Mouse (Mus musculus): ENCODE data around the gene Slc25a3.
A peak's percentile ranks its signal among the peaks of the same experiment; 100 is the strongest.

DNA sequence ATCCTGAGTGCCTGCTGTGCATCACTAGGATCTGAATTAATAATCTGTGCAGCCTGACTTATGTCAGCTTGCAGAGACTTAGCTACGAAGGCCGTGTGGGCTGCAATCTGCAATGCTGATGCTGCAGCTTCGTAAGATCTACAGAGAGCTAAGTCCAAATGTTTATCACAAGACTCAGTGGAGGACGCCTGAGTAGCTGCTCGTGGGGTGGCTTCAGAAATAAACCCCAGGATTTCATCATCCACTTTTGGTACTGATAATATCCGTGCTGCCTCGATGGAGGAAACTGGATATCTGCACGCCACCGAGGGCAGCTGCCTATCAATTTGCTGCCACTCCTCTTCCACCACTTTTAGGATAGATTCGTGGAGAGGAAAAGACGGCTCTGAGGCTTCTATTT, 38.2 kb upstream of the Slc25a3 start:
- TF ChIP-seq CTCF (IDR thresholded peaks at IDR 0.05; ENCODE audit: low read depth) (no peak), EP300 (IDR thresholded peaks at IDR 0.05; ENCODE audit: low read depth) (0 out of 2 replicates have a peak, but pooled peaks have one; percentile 13)

Measured in liver, embryonic 14.5 days (tissue).